Mouse (Mus musculus) layer of hippocampus, postnatal 10 days (tissue): ENCODE measurements around the gene Ndufs2. TPM values are rescaled to one million over a fixed set of nuclear protein-coding genes. Genes with fewer than 3 reads are reported as not detected.
A peak's percentile ranks its signal among the peaks of the same experiment; 100 is the strongest.

Experiments used
- DNase-seq, 2 experiments: peaks; one replicate each; pipeline ENCODE4 v3.0.0; 2021; ENCODE audit warnings: low spot score in 2 of 2
- total RNA-seq, 2 experiments: library from RNA; stranded (reverse); gene quantifications; 2 replicates each; pipeline ENCODE4 v1.2.3; 2021

The Ndufs2 gene
- total RNA-seq, 2 experiments from 2014 or later, result 235 to 249 TPM

DNA sequence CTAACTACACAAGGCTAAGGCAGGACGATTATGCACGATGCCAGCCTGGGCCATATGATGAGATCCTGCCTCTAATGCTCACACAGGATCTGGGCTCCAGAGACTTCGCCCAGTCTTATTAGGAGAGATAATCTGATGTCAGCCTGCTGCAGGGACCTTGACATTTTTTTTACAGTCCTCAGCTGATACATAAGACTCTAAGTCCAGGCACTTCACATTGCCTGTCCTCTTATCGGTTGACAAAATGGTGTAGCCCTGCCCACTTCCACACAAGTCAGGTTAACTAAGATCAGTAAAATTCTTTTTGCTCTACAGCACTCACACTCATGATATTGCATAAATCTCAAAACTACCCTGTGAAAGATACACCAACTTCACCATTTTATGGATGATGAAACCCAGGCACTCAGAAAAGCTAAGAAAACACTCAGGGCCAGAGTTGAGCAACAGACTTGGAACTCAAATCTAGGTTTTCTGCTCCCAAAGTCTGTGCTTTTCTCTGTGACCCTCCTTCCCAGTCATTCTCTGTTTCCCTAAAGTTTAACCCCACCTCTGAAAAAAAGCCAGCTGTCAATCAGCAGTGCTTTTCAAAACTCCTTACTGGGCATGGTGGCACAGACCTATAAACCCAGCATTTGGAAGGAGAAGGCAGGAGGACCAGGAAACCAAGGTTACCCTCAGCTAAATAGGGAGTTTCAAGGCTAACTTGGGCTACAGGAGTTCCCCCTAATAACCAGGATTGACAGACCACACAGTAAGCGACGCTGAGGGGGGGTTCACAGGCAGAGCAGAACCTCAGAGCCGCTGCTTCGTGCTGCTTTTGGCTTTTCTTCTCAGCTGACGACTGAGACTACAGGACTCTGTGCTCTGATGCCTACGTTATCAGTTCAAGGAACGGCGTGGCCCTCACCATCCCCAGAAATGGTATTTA is 18.1 kb downstream of the Ndufs2 start:
- no peak for DNase-seq

DNA sequence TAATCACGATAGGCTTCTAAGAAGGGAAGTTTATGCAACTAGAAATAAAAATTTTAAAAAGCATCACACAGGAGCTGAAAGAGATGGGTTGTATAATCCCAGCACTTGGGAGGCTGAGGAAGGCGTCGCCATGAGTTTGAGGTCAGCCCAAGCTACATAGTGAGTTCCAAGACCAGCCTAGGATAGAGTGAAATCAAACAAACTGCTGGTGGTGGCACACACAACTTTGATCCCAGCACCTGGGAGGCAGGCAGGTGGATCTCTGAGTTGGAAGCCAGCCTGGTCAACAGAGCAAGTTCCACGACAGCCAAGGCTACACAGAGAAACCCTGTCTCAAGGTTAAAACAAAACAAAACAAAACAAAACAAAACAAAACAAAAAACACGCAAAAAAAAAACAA is 18.8 kb downstream of the Ndufs2 start:
- DNase-seq, result no peak

DNA sequence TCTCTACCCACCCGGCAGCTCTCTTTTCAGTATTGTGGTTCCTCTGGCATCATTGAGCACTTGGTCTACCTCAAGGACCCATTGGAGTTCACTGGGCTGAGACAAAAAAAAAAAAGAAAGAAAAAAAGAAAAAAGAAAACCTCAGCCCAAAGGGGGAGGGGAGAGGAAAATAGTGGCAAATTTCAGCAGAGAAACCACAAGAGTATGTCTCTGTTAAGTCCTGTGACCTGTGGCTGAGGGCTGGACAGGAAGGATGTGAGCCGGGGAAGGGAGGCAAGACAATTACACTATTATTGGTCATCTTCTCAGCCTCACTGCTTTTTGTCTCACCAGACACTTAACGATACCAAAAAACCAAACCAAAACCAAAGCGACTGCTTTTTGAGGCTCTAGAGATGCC is 19.3 kb downstream of the Ndufs2 start:
- DNase-seq, result no peak

DNA sequence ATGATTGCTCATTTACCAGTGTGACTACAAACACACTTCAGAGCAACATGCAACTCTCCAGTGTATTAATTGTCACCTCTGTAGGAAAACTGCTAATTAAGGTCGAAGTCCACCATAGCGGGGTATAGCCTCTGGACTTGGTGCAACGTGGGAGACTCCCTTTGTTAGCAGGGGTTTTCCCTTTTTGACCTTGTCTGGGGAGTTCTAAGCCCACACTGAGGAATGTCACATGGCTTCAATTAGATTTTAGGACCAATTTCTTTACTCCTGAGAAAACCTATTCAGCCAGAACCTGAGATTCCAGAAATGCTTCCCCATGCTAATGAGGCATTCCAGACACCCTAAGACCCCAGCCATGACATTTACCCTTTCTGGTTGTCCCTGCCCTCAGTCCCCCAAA is 21.0 kb downstream of the Ndufs2 start:
- no peak for DNase-seq

DNA sequence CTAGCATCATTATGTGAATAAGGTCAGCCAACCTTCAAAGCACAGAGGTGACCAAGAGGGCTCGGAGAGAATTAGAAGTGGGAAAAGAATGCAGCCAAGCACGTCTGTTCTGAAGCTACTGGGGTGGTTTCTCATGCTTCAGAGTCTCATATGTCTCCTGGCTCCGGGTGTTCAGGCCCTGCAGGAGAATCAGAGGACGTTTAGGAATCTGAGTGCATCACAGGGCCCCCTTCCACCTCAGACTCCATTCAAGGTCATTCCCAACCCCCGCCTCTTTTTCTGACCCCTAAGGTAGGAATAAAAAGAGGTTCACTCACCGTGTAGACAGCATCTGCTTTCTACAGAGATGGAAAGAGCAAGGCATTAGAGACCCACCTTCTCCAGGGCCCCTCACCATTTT is 21.4 kb downstream of the Ndufs2 start:
- DNase-seq, result no peak

DNA sequence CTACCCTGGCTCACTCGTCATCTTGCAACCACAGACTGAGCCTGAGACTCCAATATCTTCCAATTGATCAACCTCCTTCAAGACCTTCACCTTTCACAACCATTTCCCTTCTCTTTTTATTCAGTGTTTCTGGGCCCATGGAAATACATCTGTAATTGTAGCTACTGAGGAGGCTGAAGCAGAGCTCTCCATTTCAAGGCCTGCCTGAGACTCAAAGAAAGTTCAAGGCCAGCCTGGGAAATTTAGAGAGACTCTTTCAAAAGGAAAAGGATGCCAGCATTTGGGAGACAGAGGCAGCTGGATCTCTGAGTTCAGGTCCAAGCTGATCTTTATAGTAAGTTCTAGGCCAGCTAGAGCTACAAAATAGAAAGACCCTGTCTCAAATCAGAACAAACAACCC is 23.3 kb downstream of the Ndufs2 start:
- DNase-seq, result no peak

DNA sequence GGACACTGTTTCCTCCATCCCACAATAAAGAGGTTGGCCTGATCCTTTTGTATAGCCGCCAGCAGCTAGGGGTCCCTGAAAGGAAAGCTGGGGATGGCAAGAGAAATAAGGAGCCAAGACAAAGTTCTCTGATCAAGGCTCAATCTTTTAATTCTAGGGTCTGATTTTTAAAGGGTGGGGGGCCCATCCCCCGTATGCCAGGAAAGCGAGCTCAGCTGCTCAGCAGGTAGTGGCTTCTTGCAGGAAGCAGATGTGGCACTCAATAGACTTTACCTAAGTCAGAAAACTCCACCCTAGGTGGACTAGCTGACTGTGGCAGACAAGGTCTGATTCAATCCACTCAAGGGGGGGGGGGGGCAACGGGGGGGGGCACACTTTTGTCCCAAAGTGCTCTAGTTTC is 24.4 kb downstream of the Ndufs2 start:
- DNase-seq, result no peak

DNA sequence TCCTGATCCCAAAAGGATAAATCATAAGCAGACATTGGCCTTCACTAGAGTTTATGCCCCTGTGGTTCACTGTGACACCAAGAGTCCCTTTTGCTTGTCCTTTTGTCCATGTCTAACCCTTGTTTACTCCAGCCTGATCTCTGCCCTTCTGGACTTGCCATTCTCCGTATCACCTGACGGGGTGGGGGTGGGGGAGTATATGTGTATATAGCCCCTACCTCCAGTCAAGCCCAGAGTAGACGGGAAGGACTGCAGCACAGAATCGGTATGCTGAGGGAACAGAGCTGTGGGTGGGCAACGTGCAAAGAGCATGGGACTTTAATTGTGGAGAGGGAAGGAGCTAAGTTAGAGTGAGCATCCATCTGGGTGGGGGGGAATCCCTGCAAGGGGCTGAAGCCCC is 26.3 kb downstream of the Ndufs2 start, which contains the start of gene Apoa2:
Apoa2 (plus strand) TSS at position 198 of the 400 bp plus-strand sequence.
- no peak for DNase-seq

DNA sequence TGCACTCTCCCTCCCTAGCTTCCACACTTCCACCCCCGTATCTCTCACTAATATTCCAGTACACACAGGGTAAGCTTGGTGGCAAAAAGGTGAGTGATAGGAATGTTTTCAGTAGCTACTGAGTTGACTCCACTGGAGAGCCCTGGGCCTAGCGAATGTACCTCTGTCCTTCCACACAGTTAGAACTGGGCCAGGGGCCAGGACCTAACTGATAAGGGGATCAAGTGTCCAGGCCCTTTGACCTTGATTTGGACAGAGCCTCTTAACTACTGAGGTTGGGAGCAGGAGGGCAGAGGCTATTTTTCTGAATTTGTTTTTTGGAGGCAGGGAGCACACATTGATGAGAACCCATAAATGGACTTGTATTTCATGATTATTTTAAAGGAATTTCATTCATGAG is 27.4 kb downstream of the Ndufs2 start:
- DNase-seq, result no peak

DNA sequence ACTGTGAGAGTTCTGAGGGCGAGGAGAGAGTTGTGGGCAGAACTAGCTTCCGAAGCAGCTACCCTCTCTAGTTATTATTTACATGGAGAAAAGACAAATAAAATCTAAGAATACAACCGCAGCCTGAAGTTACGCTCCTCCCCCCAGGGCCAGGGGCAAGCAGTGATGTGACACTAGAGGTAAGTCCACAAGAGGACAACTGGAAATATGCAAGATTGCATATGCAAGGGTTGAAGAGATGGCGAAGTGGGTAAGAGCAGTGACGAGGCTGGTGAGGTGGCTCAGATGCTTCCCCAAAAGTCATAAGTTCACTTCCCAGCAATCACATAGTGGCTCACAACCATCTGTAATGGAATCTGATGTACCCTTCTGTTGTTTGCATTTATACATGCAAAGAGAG is 28.0 kb downstream of the Ndufs2 start:
- DNase-seq, result no peak

DNA sequence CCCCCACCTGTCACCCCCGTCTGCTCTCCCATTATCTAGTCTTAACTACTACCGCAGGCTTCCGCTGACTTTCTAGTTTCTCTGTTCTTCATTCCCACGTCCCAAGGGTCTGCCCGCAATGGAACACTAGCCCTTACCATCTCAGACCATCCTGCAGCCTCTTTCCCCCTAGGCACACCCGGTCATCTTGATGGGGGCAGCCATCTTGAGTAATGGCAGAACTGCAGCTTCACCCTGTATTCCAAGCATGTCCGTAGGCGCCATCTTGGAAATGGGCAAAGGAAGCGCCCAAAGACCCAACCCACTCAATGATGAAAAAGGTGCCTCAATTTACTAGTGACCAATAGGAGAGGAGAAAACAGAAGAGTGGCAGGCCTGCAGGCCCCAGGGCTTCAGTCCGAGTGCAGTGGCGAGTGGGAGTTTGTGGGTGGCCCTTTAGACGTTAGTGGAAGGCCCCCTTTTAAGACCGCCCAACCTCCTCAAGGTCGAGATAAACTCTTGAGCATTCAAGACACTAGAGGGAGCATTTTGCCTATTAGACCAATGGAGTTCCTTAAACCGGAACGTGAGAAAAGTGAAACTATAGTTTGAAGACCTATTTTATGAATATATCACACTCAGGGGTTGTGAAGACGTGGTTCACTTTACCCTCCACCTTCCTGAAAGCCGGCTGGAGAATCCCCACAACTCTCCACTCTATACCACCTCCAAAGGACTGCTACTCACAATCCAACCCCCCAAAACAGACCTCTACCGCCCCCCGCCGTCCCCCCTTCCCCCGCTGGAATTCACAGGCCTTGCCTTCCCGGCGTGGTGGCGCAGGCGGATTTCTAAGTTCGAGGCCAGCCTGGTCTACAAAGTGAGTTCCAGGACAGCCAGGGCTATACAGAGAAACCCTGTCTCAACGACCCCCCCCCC is 28.7 kb downstream of the Ndufs2 start, which contains the start of gene Tomm40l:
Tomm40l (minus strand) TSS at position 277 of the 918 bp plus-strand sequence.
- DNase-seq, result peak; percentile 87 to 88

DNA sequence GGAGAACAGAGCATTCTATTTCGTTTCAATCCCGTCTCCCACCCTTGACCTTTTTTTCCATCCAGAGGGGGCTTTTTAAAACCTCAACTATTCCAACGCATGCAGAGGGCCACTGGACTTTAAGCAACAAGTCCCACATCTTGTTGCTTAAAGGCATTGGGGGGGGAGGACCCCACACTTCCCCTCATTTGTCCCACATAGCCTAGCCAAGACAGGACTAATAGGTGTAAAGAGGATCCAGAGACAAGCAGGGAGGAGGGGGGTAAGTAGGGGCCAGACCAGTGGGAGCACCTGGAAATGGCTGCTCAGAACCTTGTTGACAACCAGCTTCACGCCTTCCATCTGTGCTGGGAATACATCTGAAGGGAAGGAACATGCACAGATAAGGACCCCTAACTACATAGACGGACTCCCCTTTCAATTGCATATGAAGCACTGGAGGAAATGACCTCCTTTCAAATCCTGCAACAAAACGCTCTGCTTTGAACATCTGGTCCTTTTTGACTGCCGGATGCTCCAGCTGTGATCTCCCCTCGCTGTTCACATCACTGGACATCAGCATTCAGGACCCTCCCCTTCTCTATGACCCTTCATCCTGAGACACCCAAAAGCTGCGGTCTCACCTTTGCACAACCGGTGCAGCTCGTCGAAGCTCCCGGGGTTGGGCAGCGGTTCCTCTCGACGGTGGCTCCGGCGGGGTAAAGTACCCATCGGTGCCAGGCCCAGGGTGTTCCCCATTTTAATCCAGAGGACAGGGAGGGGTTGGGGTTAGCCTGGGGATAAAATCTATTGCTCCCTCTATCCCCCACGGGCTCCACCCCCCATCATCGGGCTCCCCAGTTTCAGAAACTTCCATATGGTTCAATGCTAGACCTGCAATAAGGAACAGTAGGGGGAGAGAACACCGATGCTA is 29.7 kb downstream of the Ndufs2 start:
- peak in 1 of 2 experiments; percentile 30 for DNase-seq

DNA sequence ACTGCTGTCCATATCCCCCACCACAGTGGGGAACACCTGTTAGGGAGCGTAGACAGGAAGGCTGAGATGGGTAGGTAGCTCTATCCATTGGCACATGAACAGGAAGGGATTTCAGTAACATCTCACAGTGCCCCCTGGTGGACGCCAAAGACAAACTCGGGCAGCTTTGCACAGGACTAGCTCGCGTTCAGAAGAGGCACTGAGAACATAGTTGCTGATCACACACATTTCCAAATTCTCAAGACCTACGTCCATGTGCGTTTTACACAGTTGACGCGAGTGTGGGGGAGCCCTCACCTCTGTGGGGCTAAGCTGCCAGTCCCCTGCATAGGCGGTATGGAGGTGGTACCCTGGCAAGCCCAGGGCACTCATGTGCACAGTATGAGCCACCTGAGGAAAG is 30.3 kb downstream of the Ndufs2 start:
- peak; percentile 91 to 94 for DNase-seq

DNA sequence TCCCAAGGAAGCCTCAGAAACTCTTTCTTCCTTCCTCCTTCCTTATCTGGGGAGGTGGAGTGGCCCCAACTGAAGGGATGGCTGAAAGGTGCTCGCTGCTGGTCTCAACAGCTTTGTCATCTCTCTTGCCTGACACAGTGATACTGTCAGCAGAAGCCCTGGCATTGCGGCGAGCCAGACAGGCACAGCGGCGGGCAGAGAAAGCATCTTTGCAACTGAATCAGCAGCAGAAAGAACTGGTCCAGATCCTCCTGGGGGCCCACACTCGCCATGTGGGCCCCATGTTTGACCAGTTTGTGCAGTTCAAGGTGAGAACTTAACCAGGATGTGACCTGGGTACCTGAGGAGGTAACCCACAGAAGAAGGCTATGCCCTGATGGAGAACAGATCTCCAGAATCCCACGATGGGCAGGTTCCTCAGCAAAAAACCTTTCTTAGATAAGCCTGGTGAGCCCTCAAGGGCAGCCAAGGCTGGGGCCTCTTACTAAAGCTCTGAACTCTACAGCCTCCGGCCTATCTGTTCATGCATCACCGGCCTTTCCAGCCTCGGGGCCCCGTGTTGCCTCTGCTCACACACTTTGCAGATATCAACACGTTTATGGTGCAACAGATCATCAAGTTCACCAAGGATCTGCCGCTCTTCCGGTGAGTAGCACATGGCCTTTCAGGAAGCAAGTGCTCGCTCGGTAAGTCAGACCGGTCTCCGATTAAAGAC is 34.8 kb downstream of the Ndufs2 start:
- no peak for DNase-seq

DNA sequence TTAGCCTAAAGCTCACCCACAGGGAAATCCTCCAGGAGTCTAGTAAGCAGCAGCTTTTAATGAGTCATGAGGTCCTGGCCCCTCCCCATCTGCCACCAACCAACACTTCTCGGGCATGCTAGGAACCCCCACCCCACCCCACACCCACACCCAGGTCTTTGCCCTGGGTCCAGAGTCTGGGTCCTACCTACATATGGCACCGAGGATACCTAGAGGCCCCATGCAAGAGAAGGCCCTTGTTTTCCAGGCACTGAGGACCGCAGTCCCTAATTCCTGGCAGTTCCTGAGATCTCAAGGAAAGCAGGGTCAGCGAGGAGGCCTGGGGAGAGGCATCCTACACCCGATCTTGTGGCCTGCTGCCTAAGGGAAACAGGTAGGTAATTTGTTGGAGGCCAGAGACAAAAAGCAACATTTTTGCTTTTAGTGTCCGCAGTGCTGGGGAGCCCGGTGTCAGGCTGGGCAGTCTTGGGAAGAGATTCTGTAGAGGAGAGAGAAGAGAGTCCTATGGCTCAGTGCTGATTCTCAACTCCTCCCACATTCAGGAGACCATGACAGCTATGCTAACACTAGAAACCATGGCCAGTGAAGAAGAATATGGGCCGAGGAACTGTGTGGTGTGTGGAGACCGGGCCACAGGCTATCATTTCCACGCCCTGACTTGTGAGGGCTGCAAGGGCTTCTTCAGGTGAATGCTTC is 37.2 kb downstream of the Ndufs2 start, which contains the start of gene Nr1i3:
Nr1i3 (plus strand) TSS at position 170 of the 696 bp plus-strand sequence.
- DNase-seq, result no peak

DNA sequence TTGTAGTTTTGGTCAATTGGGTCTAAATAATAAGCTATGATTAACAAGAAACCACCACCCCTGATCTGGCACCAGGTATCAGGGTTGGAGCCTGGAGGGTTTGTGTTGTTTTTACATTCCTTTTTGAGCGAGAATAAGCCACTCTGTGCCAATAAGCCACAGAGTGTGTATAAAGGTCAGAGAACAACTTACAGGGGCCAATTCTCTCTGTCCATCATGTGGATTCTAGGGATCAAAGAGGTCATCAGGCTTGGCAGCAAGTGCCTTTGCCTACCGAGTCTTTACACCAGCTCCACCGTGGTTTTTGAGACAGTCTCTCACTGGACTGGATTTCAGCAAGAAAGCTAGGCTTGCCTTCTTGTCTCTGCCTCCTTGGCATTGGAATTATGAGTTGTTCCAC is 38.3 kb downstream of the Ndufs2 start:
- DNase-seq, result no peak

DNA sequence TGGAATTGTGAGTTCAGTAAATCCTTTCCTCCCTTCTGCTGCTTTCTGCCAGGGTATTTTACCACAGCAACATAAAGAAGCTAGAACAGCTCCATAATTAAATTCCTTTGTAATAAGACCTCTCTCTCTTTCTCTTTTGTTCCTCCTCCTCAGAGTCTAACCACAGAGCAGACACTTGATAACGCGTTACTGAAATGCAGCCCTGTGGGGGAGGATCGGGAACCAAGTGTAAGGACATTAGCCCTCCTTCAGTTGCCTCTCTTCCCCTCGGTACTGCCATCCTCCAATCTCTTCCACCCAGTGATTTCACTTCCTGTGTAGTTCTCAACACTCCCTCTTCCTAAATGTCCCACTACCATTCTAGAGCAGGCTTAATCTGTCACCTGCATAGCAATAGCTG is 41.8 kb downstream of the Ndufs2 start:
- DNase-seq, result no peak

DNA sequence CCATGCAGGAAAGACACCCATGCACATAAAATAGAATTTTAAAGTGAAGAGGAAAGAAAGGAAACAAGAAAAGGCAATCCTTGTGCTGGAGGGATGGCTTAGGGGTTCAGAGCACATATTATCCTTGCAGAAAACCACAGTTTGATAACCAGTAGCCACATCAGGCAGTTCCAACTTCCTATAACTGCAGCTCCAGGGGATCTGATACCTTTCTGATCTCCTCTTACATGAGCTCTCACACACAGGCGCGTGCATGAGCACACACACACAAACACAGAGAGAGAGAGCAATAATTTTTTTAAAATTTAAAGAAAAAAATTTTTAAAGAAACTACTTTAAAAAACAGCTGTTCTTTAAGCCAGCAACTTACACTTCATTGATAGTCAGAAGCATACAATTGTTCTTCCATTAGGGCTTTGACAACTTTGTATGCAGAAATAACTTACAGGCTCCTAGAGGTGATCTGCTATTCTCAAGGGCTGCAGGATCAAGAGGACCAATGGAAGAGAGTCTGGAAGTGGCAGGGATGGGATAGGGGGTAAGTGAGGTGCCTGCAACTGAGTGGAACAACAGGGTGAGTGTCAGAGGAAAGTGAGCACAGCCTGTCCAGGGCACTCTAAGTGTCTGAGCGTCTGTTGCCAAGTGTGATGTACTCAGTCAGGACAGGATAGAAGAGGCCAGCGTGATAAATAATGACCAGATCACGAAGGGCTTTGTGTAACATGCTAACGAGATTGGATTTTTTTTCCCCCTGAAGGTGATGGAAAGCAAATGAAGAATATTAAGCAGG is 45.3 kb downstream of the Ndufs2 start:
- no peak for DNase-seq

DNA sequence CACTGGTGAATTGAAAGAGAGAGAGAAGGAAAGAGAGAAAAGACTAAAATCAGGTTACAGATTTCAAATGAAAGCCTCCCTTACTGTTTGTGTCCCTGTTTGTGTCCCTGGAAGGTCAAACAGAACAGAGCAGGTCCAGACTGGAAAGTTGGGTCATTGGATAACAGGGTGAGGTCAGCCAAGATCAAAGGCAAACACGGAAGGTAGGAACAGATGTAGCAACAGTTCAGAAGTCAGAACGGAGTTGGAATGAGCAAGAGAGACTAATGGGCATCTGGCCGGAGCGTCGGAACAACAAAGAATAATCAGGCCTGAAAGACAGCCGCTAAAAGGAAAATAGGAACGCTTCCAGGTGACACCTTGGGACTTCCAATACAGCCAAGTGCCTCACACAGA is 46.9 kb downstream of the Ndufs2 start:
- DNase-seq, result no peak
